Mouse (Mus musculus): ENCODE measurements around the gene Gm21788. TPM values are rescaled to one million over a fixed set of nuclear protein-coding genes. Genes with fewer than 3 reads are reported as not detected.
"Not testable (repeated sequence)": the region's sequence is repeated elsewhere in the genome, so short reads cannot be mapped to it uniquely, and the experiment has no call there.

The Gm21788 gene
- not detected for polyA plus RNA-seq (2021)

DNA sequence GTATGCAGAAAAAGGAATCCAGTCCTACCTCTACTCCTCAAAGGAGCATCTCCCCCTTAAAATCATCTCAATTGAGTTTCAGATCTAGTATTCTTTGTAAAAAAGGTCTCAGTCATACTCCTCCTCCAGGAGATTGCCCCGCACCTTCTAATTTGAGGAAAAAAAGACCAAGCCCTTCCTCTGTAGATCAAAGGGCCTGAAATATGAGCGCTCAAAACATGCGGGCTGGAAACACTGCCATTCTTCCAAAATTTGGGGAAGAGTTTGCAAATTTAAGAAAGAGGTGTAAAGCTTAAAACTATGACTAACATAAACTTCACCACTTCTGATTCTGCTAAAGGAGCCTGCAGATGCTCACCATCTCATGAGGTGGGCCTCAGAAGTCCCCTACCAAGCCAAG lies at the start of gene Gm21788:
Gm21788 (plus strand) TSS at position 301 of the 400 bp plus-strand sequence.
- CTCF ChIA-PET, ATAC-seq: not testable (repeated sequence)

More for the DNA sequence above, at the start of gene Gm21788:
- POLR2A ChIA-PET; H3K27me3 ChIP-seq; DNase-seq (ENCODE audit: low read depth, low spot score); in situ Hi-C loops (cut with MboI; ENCODE audit: low pct_unique_long_range_greater_than_20kb): not testable (repeated sequence)

Other genes with a start within 250 kb of the Gm21788 start
- gene Gm21244, start 235.7 kb upstream of the Gm21788 start, polyA plus RNA-seq (2021), result not detected
- gene Gm28998, start 151.2 kb upstream of the Gm21788 start, polyA plus RNA-seq (2021), result not detected
- 0.01 TPM for gene Gm20826, start 233.5 kb downstream of the Gm21788 start, polyA plus RNA-seq (2021)

Measured in Patski (cell line).